Mouse (Mus musculus) myocyte (in vitro differentiated cells): ENCODE data around the gene Myrf. TPM values are rescaled to one million over a fixed set of nuclear protein-coding genes. Genes with fewer than 3 reads are reported as not detected.
A peak's percentile ranks its signal among the peaks of the same experiment; 100 is the strongest.

Experiments
- H3K27me3 ChIP-seq: one replicate; pipeline ENCODE4 v1.6.1; 2011; ENCODE audit not compliant: control insufficient read depth, insufficient read depth, insufficient read length
- H3K36me3 ChIP-seq: one replicate; pipeline ENCODE4 v1.6.1; 2011; ENCODE audit not compliant: control insufficient read depth, insufficient read depth
- H3K4me2 ChIP-seq: one replicate; pipeline ENCODE4 v1.6.1; 2011; ENCODE audit warnings: low read depth, control low read depth
- H3K4me3 ChIP-seq: one replicate; pipeline ENCODE4 v1.5.1; 2011; ENCODE audit warnings: mild to moderate bottlenecking, control low read depth, moderate library complexity
- H3K79me2 ChIP-seq: one replicate; pipeline ENCODE4 v1.6.1; 2011; ENCODE audit not compliant: control insufficient read depth, insufficient read depth
- H3ac ChIP-seq: one replicate; pipeline ENCODE4 v1.6.1; 2011; ENCODE audit not compliant: control insufficient read depth, insufficient read length
- CEBPB ChIP-seq: IDR thresholded peaks from 2 replicates; pipeline ENCODE4 v1.6.1; 2011; ENCODE audit warnings: mild to moderate bottlenecking, moderate library complexity; ENCODE audit not compliant: poor library complexity, insufficient read depth, severe bottlenecking
- E2F4 ChIP-seq: IDR thresholded peaks from one replicate; pipeline ENCODE4 v1.6.1; 2011; ENCODE audit warnings: mild to moderate bottlenecking, control low read depth, moderate library complexity; ENCODE audit not compliant: insufficient read depth
- MAX ChIP-seq: IDR thresholded peaks from one replicate; pipeline ENCODE4 v1.6.1; 2011; ENCODE audit warnings: low read depth, mild to moderate bottlenecking, control low read depth
- MYOD1 ChIP-seq, 3 experiments: IDR thresholded peaks; one replicate each; pipeline ENCODE4 v1.6.1; 2011; ENCODE audit warnings: control low read depth in 2 of 3, low read depth in 2 of 3, mild to moderate bottlenecking in 2 of 3, moderate library complexity in 1 of 3; ENCODE audit not compliant: insufficient read length in 2 of 3, control insufficient read depth in 1 of 3
- MYOG ChIP-seq, 3 experiments: IDR thresholded peaks; one replicate each; pipeline ENCODE4 v1.6.1; 2011; ENCODE audit warnings: control low read depth in 2 of 3, low read depth in 2 of 3, mild to moderate bottlenecking in 2 of 3; ENCODE audit not compliant: insufficient read length in 2 of 3, control insufficient read depth in 1 of 3, insufficient read depth in 1 of 3
- POLR2A ChIP-seq: IDR thresholded peaks from one replicate; pipeline ENCODE4 v1.6.1; 2011; ENCODE audit warnings: low read depth, mild to moderate bottlenecking, control low read depth, moderate library complexity; ENCODE audit not compliant: insufficient read length
- POLR2AphosphoS2 ChIP-seq: IDR thresholded peaks from one replicate; pipeline ENCODE4 v1.6.1; 2011; ENCODE audit warnings: low read depth, control low read depth; ENCODE audit not compliant: insufficient read length
- REST ChIP-seq: IDR thresholded peaks from one replicate; pipeline ENCODE4 v1.6.1; 2011; ENCODE audit warnings: mild to moderate bottlenecking, control low read depth, moderate library complexity; ENCODE audit not compliant: insufficient read depth, insufficient read length
- SRF ChIP-seq: IDR thresholded peaks from one replicate; pipeline ENCODE4 v1.6.1; 2011; ENCODE audit warnings: low read depth; ENCODE audit not compliant: control insufficient read depth, insufficient read length
- TCF12 ChIP-seq: IDR thresholded peaks from one replicate; pipeline ENCODE4 v1.6.1; 2011; ENCODE audit warnings: mild to moderate bottlenecking, control low read depth; ENCODE audit not compliant: poor library complexity, insufficient read depth, severe bottlenecking
- TCF3 ChIP-seq: IDR thresholded peaks from one replicate; pipeline ENCODE4 v1.6.1; 2011; ENCODE audit warnings: low read depth, control low read depth; ENCODE audit not compliant: insufficient read length
- USF1 ChIP-seq: IDR thresholded peaks from one replicate; pipeline ENCODE4 v1.6.1; 2011; ENCODE audit warnings: low read depth, mild to moderate bottlenecking, control low read depth, moderate library complexity
- polyA plus RNA-seq: library from polyadenylated mRNA; unstranded; fragments of >200 nt; fragmentation: generic; extraction: Trizol; gene quantifications from one replicate; pipeline ENCODE4 v1.2.1, GENCODE M21; 2012; ENCODE audit warnings: missing spikeins

Gene Myrf
- polyA plus RNA-seq, 1 experiment: 1.5 TPM

- no peak overlapping the region for H3K4me3 ChIP-seq
- peaks cover 13% of the 10 kb centered on the region for H3K79me2 ChIP-seq
- H3ac ChIP-seq: no peak overlapping the region
- H3K4me2 ChIP-seq: peak overlapping the region; percentile 50
- TF ChIP-seq POLR2AphosphoS2 (peak; percentile 54), MYOD1 (IDR thresholded peaks at IDR 0.05; ENCODE audit: control insufficient read depth in 1 of 3, insufficient read length in 2 of 3, low read depth in 2 of 3) (peak in 1 of 3 experiments; percentile 44), USF1 (no peak), TCF12 (no peak), SRF (no peak), POLR2A (peak; percentile 56), TCF3 (no peak), MAX (no peak), MYOG (IDR thresholded peaks at IDR 0.05; ENCODE audit: control insufficient read depth in 1 of 3, insufficient read depth in 1 of 3, insufficient read length in 2 of 3, low read depth in 2 of 3) (no peak), CEBPB (0 out of 2 replicates have a peak, but pooled peaks have one; percentile 4), REST (no peak), E2F4 (no peak)
- no peaks in the 10 kb centered on the region for H3K27me3 ChIP-seq
- no peaks in the 10 kb centered on the region for H3K36me3 ChIP-seq
These were observed 39.1 kb upstream of the Myrf start for GRCm38 (mm10) chr19:10279668-10280067.

GRCm38 (mm10) chr19:10278669-10279324 lies 38.2 kb upstream of the Myrf start:
- H3K4me3 ChIP-seq: no peak overlapping the region
- TF ChIP-seq MYOG (IDR thresholded peaks at IDR 0.05; ENCODE audit: control insufficient read depth in 1 of 3, insufficient read depth in 1 of 3, insufficient read length in 2 of 3, low read depth in 2 of 3): peak in 1 of 3 experiments; percentile 8
- no peak for TF ChIP-seq CEBPB
- H3ac ChIP-seq: no peak overlapping the region

GRCm38 (mm10) chr19:10277759-10278158 lies 37.2 kb upstream of the Myrf start:
- no peaks in the 10 kb centered on the region for H3K36me3 ChIP-seq
- no peaks in the 10 kb centered on the region for H3K27me3 ChIP-seq
- H3K4me2 ChIP-seq: no peak overlapping the region

More at GRCm38 (mm10) chr19:10278669-10279324, 38.2 kb upstream of the Myrf start:
- H3K79me2 ChIP-seq: peaks cover 13% of the 10 kb centered on the region
- no peaks in the 10 kb centered on the region for H3K36me3 ChIP-seq
- H3K4me2 ChIP-seq: peak overlapping the region; percentile 50
- no peaks in the 10 kb centered on the region for H3K27me3 ChIP-seq

GRCm38 (mm10) chr19:10277331-10277730 lies 36.8 kb upstream of the Myrf start:
- Histone ChIP-seq H3K27me3 (no peaks in the 10 kb centered on the region), H3K4me3 (no peak overlapping the region)
- TF ChIP-seq E2F4 (no peak), CEBPB (no peak)

More at GRCm38 (mm10) chr19:10277759-10278158, 37.2 kb upstream of the Myrf start:
- TF ChIP-seq REST (no peak), MYOG (IDR thresholded peaks at IDR 0.05; ENCODE audit: control insufficient read depth in 1 of 3, insufficient read depth in 1 of 3, insufficient read length in 2 of 3, low read depth in 2 of 3) (no peak), E2F4 (no peak), TCF3 (no peak), USF1 (no peak), TCF12 (no peak), POLR2AphosphoS2 (no peak), MYOD1 (IDR thresholded peaks at IDR 0.05; ENCODE audit: control insufficient read depth in 1 of 3, insufficient read length in 2 of 3, low read depth in 2 of 3) (peak in 1 of 3 experiments; percentile 42)
- Histone ChIP-seq H3ac (no peak overlapping the region), H3K4me3 (no peak overlapping the region), H3K79me2 (peaks cover 13% of the 10 kb centered on the region)

GRCm38 (mm10) chr19:10276483-10277144 lies 36.1 kb upstream of the Myrf start:
- no peak for TF ChIP-seq REST
- Histone ChIP-seq H3K79me2 (peaks cover 6% of the 10 kb centered on the region), H3K27me3 (no peaks in the 10 kb centered on the region), H3K4me3 (no peak overlapping the region), H3K36me3 (no peaks in the 10 kb centered on the region), H3ac (no peak overlapping the region), H3K4me2 (no peak overlapping the region)

More at GRCm38 (mm10) chr19:10277331-10277730, 36.8 kb upstream of the Myrf start:
- Histone ChIP-seq H3K4me2 (no peak overlapping the region), H3K79me2 (peaks cover 13% of the 10 kb centered on the region), H3ac (no peak overlapping the region), H3K36me3 (no peaks in the 10 kb centered on the region)
